Mouse (Mus musculus) kidney, adult 2 months (tissue): Measurements from ENCODE around the gene Olfr67. TPM values are rescaled to one million over a fixed set of nuclear protein-coding genes. Genes with fewer than 3 reads are reported as not detected.
"Not testable (repeated sequence)": the region's sequence is repeated elsewhere in the genome, so short reads cannot be mapped to it uniquely, and the experiment has no call there.

Experiments
- DNase-seq: peaks from one replicate; pipeline ENCODE4 v3.0.0; 2021
- H3K27ac ChIP-seq: fragments of 200-500 bp; 2 replicates; pipeline ENCODE4 v1.5.1; 2012; ENCODE audit warnings: low read depth, low read length, control low read depth, inconsistent platforms; ENCODE audit not compliant: insufficient read depth
- H3K27me3 ChIP-seq: fragments of 200-500 bp; replicated peaks from 2 replicates; pipeline ENCODE4 v1.6.1; 2012; ENCODE audit warnings: mild to moderate bottlenecking, moderate library complexity, low read length, inconsistent platforms; ENCODE audit not compliant: control insufficient read depth, insufficient read depth
- H3K36me3 ChIP-seq: fragments of 200-500 bp; 2 replicates; pipeline ENCODE4 v1.6.1; 2012; ENCODE audit warnings: mild to moderate bottlenecking, moderate library complexity, low read length, inconsistent platforms; ENCODE audit not compliant: control insufficient read depth, insufficient read depth
- H3K4me1 ChIP-seq: fragments of 200-500 bp; 2 replicates; pipeline ENCODE4 v1.6.1; 2011; ENCODE audit warnings: low read length; ENCODE audit not compliant: control insufficient read depth, insufficient read depth
- H3K4me3 ChIP-seq: fragments of 200-500 bp; 2 replicates; pipeline ENCODE4 v1.5.1; 2011; ENCODE audit warnings: mild to moderate bottlenecking, low read depth, low read length, control low read depth; ENCODE audit not compliant: insufficient read depth
- CTCF ChIP-seq: fragments of 200-500 bp; conservative IDR thresholded peaks from 2 replicates; pipeline ENCODE4 v1.5.1; 2011; ENCODE audit warnings: low read depth, mild to moderate bottlenecking, control low read depth, low read length, moderate library complexity, mixed read lengths; ENCODE audit not compliant: insufficient read depth, insufficient read length
- POLR2A ChIP-seq: fragments of 200-500 bp; IDR thresholded peaks from one replicate; pipeline ENCODE4 v1.6.1; 2011; ENCODE audit warnings: low read depth, low read length, control low read depth
- WGBS: fragments of 180-500 bp; shearing (Covaris S2); methylation state at CpG from one replicate; pipeline ENCODE4 v1.1.7; 2018; 5-methylcytosine and 5-hydroxymethylcytosine counted together
- polyA plus RNA-seq: library from polyadenylated mRNA; depleted of rRNA; stranded (reverse); fragments of >200 nt; gene quantifications from 2 replicates; pipeline ENCODE4 v1.2.3, GENCODE M21; 2012

Olfr67 gene
- polyA plus RNA-seq, 1 experiment = not detected

DNA sequence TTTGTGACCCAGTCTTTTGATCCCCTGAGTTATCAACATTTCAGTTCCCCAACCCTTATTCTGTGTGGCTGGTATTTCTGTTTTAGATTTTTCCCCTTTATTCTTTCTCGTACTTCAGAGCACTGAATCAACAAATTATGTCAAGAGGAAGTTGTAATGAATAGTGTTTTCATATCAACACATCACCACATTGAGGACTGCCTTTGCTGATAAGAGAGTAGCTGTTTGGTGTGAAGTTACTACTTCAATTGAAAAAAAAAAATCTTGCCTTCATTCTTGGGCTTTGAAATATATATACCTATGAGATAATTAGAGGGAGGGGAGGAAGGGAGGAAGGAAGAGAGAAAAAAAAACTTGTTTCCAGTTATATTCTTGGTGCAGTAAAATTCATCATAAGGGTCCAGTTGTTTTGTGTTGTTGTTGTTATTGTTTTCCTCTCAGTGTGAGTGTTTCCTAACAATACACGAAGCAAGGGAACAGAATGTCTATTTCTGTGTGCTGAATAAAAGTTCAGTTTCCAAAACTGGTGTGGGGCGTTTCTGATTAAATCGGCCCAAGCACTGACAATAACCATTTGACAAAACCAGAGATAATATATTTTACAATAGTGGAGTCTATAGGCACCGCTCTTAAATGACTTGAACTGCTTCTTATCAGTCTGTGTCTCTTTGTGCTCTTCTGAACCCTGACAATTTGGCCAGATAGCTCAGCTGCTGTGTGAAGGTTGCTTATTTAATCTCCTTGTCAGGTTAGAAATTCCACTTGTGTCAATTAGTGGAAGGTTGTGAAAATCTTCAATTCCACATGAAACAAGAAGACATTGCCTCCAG is 17.6 kb upstream of the Olfr67 start:
- no peak overlapping the region for H3K27ac ChIP-seq
- H3K36me3 ChIP-seq = no peaks in the 10 kb centered on the region
- DNase-seq = no peak
- no peak overlapping the region for H3K4me3 ChIP-seq
- no peak for TF ChIP-seq POLR2A
- no peak for TF ChIP-seq CTCF
- WGBS = 57% methylated on average over 5 of the region's 5 CpGs
- H3K27me3 ChIP-seq = no peaks in the 10 kb centered on the region
- H3K4me1 ChIP-seq = no peaks in the 10 kb centered on the region

DNA sequence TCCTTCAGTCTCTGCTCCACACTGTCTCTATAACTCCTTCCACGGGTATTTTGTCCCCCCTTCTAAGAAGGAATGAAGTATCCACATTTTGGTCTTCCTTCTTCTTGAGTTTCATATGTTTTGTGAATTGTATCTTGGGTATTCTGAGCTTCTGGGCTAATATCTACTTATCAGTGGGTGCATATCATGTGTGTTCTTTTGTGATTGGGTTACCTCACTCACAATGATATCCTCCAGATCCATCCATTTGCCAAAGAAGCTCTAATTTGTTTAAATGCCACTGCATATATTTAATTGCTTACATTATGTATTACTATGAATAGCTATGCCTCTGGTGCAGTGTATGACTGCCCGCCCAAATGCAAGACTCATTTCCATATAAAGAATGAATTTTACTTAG is 16.5 kb upstream of the Olfr67 start:
- H3K4me1 ChIP-seq, H3K27me3 ChIP-seq, H3K4me3 ChIP-seq, H3K36me3 ChIP-seq, H3K27ac ChIP-seq, DNase-seq: not testable (repeated sequence)
- 63% methylated on average over 2 of the region's 2 CpGs for WGBS

DNA sequence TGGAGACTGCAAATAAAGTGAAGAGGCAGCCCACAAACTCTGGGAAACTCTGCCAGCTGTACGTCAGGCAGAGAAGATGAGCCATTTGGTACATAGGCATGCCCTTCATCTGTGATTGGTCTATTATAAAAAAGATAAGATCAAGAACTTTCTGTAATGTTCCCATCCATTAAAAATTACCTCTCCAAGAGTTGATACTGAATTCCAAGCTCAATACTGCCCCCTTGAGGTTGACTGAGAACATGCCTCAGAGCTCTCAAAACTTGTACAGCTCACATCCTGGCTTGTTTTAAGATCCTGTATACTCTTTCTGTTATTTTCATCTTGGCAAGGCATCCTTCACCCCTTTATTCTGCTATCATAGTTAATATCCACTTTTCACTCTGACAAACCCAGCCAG is 15.2 kb upstream of the Olfr67 start:
- TF ChIP-seq POLR2A = no peak
- 0 out of 2 replicates have a peak, but pooled peaks have one; percentile 20 for TF ChIP-seq CTCF
- H3K4me1 ChIP-seq = no peaks in the 10 kb centered on the region
- no peak overlapping the region for H3K27ac ChIP-seq
- H3K36me3 ChIP-seq = no peaks in the 10 kb centered on the region
- DNase-seq = peak; percentile 4
- no peaks in the 10 kb centered on the region for H3K27me3 ChIP-seq
- WGBS = 49% methylated on average over 1 of the region's 1 CpGs
- H3K4me3 ChIP-seq = no peak overlapping the region

DNA sequence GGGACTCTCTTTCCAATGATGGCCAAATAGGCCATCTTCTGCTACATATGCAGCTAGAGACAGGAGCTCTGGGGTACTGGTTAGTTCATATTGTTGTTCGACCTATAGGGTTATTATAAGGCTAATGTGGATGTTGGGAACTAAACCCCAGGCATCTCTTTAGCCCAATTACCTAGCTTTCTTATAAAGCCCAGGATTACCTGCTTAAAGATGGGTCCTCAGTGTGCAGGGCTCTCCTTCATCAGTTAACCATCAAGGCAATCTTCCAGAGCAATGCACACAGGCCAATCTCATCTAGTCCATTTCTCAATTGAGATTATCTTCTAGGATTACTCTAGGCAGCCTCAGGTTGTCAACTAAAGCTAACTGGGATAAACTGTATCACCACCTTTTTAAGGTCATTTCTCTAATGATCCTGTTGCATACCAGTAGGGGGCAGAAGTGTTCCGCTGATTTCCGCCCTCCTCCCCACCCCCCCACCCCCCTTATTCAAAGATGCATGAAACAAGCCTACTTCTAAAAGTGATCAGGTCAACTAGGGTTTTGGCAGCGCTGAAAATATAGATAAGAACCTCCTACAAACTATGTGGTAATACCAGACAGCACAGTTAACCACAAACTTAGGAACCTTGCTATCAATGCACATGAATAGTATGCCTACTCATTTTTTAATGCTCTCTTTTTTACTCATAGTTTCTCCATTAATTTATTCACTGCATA is 1.2 kb upstream of the Olfr67 start:
- Histone ChIP-seq H3K27ac (no peak overlapping the region), H3K36me3 (no peaks in the 10 kb centered on the region), H3K4me1 (no peaks in the 10 kb centered on the region), H3K27me3 (no peaks in the 10 kb centered on the region), H3K4me3 (no peak overlapping the region)
- no peak for DNase-seq
- WGBS = 30% methylated on average over 4 of the region's 4 CpGs
- TF ChIP-seq POLR2A (no peak), CTCF (no peak)

DNA sequence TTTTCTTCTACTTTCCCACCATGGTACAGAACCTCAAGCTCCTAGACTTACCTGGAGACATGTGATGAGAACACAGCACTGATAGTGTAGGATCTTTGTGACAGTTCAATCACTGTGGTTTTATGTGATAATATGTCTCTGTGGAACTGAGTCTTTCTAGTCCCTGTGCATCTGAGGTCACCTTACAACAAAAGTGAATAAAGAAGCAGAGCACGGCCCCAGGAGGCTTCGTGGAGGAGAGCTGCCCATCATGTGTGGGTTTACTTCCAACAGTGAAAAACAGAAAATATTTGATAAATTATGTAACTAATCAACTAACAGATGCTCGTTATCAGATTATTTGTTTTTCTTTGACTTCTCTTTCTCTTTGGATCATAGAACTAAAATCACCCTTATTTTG is 12.0 kb downstream of the Olfr67 start, which contains the start of gene Olfr68:
Gene Olfr68 (minus strand): TSS at position 101 of the 400 bp plus-strand sequence.
- DNase-seq = no peak
- TF ChIP-seq POLR2A (no peak), CTCF (no peak)
- 81% methylated on average over 3 of the region's 3 CpGs for WGBS
- H3K36me3 ChIP-seq = no peaks in the 10 kb centered on the region
- no peak within 1 kb of the TSS for H3K27ac ChIP-seq
- no peak within 1 kb of the TSS for H3K4me3 ChIP-seq
- H3K4me1 ChIP-seq = no peaks in the 10 kb centered on the region
- H3K27me3 ChIP-seq = no peaks in the 10 kb centered on the region

DNA sequence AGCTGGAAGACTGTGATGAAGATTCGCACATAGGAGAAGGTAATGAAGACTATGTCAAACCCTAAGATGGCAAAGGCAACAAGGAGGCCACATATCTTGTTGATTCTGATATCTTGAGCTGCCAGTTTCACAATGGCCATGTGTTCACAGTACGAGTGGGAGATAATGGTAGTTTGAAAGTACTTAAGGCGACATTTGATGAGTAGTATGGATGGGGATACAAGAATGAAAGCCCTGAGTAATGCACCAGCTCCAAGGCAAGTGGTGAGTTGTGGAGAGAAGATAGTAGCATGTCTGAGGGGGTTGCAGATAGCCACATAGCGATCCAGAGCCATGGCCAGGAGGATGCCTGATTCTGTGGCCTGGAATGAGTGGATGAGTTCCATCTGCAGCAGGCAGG is 14.0 kb downstream of the Olfr67 start:
- not testable (repeated sequence) for H3K36me3 ChIP-seq, H3K4me1 ChIP-seq, H3K4me3 ChIP-seq, H3K27me3 ChIP-seq, DNase-seq, H3K27ac ChIP-seq
- WGBS = 82% methylated on average over 4 of the region's 4 CpGs

DNA sequence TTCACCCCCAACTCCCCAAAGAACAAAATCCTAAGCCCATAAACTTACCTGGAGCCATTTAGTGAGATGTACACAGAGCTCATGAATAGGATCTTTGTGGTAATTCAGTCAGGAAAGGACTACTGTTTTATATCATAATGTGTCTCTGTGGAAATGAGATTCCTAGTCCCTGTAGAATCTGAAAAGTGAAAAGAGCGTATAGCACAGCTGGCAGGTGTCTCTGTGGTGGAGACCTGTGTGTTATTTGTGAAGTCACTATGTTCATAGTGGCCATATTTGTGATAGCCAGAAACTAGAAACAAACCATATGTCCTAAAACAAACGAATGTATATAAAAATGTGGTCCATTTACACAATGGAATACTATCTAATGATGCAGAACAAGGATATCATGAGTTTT is 20.1 kb downstream of the Olfr67 start, which contains the start of gene Olfr69:
Gene Olfr69 (minus strand): TSS at position 101 of the 400 bp plus-strand sequence.
- Histone ChIP-seq H3K27ac (no peak within 1 kb of the TSS), H3K27me3 (no peaks in the 10 kb centered on the region), H3K4me1 (no peaks in the 10 kb centered on the region), H3K4me3 (no peak within 1 kb of the TSS), H3K36me3 (no peaks in the 10 kb centered on the region)
- 69% methylated on average over 2 of the region's 2 CpGs for WGBS
- no peak for TF ChIP-seq CTCF
- no peak for TF ChIP-seq POLR2A
- no peak for DNase-seq

DNA sequence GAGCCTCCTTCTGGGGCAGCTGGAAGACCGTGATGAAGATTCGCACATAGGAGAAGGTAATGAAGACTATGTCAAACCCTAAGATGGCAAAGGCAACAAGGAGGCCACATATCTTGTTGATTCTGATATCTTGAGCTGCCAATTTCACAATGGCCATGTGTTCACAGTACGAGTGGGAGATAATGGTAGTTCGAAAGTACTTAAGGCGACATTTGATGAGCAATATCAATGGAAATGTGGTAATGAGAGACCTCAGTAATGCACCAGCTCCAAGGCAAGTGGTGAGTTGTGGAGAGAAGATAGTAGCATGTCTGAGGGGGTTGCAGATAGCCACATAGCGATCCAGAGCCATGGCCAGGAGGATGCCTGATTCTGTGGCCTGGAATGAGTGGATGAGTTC is 23.9 kb downstream of the Olfr67 start:
- not testable (repeated sequence) for H3K27ac ChIP-seq, DNase-seq, H3K27me3 ChIP-seq, H3K36me3 ChIP-seq, H3K4me3 ChIP-seq, H3K4me1 ChIP-seq
- 87% methylated on average over 6 of the region's 6 CpGs for WGBS

DNA sequence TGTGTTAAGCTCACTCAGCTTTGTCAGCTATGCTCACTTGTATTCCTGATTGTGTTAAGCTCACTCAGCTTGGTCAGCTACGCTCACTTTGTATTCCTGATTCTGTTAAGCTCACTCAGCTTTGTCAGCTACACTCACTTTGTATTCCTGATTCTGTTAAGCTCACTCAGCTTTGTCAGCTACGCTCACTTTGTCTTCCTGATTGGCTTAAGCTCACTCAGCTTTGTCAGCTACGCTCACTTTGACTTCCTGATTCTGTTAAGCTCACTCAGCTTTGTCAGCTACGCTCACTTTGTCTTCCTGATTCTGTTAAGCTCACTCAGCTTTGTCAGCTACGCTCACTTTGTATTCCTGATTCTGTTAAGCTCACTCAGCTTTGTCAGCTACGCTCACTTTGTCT is 29.4 kb downstream of the Olfr67 start:
- not testable (repeated sequence) for H3K27ac ChIP-seq, H3K4me1 ChIP-seq, H3K27me3 ChIP-seq, DNase-seq, H3K36me3 ChIP-seq, H3K4me3 ChIP-seq
- 79% methylated on average over 6 of the region's 6 CpGs for WGBS
